Mouse (Mus musculus) forebrain, embryonic 14.5 days (tissue): ENCODE results near the gene Krtap17-1. TPM values are rescaled to one million over a fixed set of nuclear protein-coding genes. Genes with fewer than 3 reads are reported as not detected.

ENCODE experiments used
- ATAC-seq: fragments of 200-750 bp; cut with Nextera tagmentation; 2 replicates; pipeline ENCODE4 v1.8.0; 2017; ENCODE audit warnings: mild to moderate bottlenecking, moderate library complexity
- DNase-seq: peaks from one replicate; pipeline ENCODE4 v3.0.0-alpha.2; 2015; ENCODE audit warnings: low spot score
- H3K27ac ChIP-seq: fragments of 300-500 bp; sonication (generic); 2 replicates; pipeline ENCODE4 v1.5.1; 2014; ENCODE audit warnings: low read depth, mild to moderate bottlenecking, control low read depth, low read length, moderate library complexity
- H3K27me3 ChIP-seq: fragments of 300-500 bp; sonication (generic); replicated peaks from 2 replicates; pipeline ENCODE4 v1.6.1; 2014; ENCODE audit warnings: low read length, control low read depth, mixed read lengths; ENCODE audit not compliant: control insufficient read depth, insufficient read depth
- H3K36me3 ChIP-seq: fragments of 300-500 bp; sonication (generic); 2 replicates; pipeline ENCODE4 v1.6.1; 2014; ENCODE audit warnings: low read length, control low read depth; ENCODE audit not compliant: control insufficient read depth, insufficient read depth
- H3K4me1 ChIP-seq: fragments of 300-500 bp; sonication (generic); 2 replicates; pipeline ENCODE4 v1.6.1; 2014; ENCODE audit warnings: antibody characterized with exemption, low read length, control low read depth; ENCODE audit not compliant: control insufficient read depth, insufficient read depth
- H3K4me2 ChIP-seq: fragments of 300-500 bp; sonication (generic); 2 replicates; pipeline ENCODE4 v1.6.1; 2014; ENCODE audit warnings: mild to moderate bottlenecking, control low read depth, low read length
- H3K4me3 ChIP-seq: fragments of 300-500 bp; sonication (generic); 2 replicates; pipeline ENCODE4 v1.5.1; 2014; ENCODE audit warnings: low read depth, low read length, control low read depth
- H3K9ac ChIP-seq: fragments of 300-500 bp; sonication (generic); 2 replicates; pipeline ENCODE4 v1.6.1; 2014; ENCODE audit warnings: mild to moderate bottlenecking, low read length, control low read depth, moderate library complexity
- H3K9me3 ChIP-seq: fragments of 300-500 bp; sonication (generic); replicated peaks from 2 replicates; pipeline ENCODE4 v1.6.1; 2016; ENCODE audit warnings: low read length, control low read depth, mixed read lengths; ENCODE audit not compliant: control insufficient read depth
- WGBS: fragments of 180-500 bp; shearing (Covaris S2); extraction: QIAGEN DNeasy Blood & Tissue Kit; methylation state at CpG from one replicate; pipeline ENCODE4 v1.1.7; 2014; 5-methylcytosine and 5-hydroxymethylcytosine counted together
- polyA plus RNA-seq: library from polyadenylated mRNA; unstranded; fragments of >200 nt; fragmentation: Nextera tagmentation; extraction: Ambion mirVana; gene quantifications from 2 replicates; pipeline ENCODE4 v1.2.1, GENCODE M21; 2014

Krtap17-1 gene
- polyA plus RNA-seq, 1 experiment from 2014 or later, result not detected

GRCm38 (mm10) chr11:99985291-99986092 lies 8.3 kb downstream of the Krtap17-1 start:
- no peak overlapping the region for H3K4me3 ChIP-seq
- H3K9ac ChIP-seq, result no peak overlapping the region
- peak overlapping the region; percentile 63; the same call in 1 of the 2 replicates for H3K27ac ChIP-seq
- no peaks in the 10 kb centered on the region for H3K4me1 ChIP-seq
- H3K4me2 ChIP-seq, result no peak overlapping the region
- H3K9me3 ChIP-seq, result no peaks in the 10 kb centered on the region
- ATAC-seq, result peak; percentile 79
- H3K27me3 ChIP-seq, result no peaks in the 10 kb centered on the region
- 81% methylated on average over 20 of the region's 20 CpGs for WGBS
- no peaks in the 10 kb centered on the region for H3K36me3 ChIP-seq
- DNase-seq, result peak; percentile 57

GRCm38 (mm10) chr11:99983442-99983841 lies 10.4 kb downstream of the Krtap17-1 start:
- Histone ChIP-seq H3K4me3 (no peak overlapping the region), H3K27me3 (no peaks in the 10 kb centered on the region), H3K9ac (no peak overlapping the region), H3K27ac (no peak overlapping the region), H3K9me3 (no peaks in the 10 kb centered on the region), H3K4me2 (no peak overlapping the region), H3K4me1 (no peaks in the 10 kb centered on the region), H3K36me3 (no peaks in the 10 kb centered on the region)
- 95% methylated on average over 1 of the region's 1 CpGs for WGBS
- no peak for ATAC-seq
- no peak for DNase-seq

GRCm38 (mm10) chr11:99982731-99983130 lies 11.1 kb downstream of the Krtap17-1 start:
- Histone ChIP-seq H3K4me3 (no peak overlapping the region), H3K27me3 (no peaks in the 10 kb centered on the region), H3K4me2 (no peak overlapping the region), H3K9ac (no peak overlapping the region), H3K4me1 (no peaks in the 10 kb centered on the region), H3K27ac (no peak overlapping the region), H3K9me3 (no peaks in the 10 kb centered on the region), H3K36me3 (no peaks in the 10 kb centered on the region)
- 88% methylated on average over 9 of the region's 9 CpGs for WGBS
- no peak for DNase-seq
- ATAC-seq, result no peak

- H3K27me3 ChIP-seq, result no peaks in the 10 kb centered on the region
- H3K36me3 ChIP-seq, result no peaks in the 10 kb centered on the region
- H3K9me3 ChIP-seq, result no peaks in the 10 kb centered on the region
- DNase-seq (no peak), ATAC-seq (no peak)
- WGBS, result 77% methylated on average over 5 of the region's 5 CpGs
- no peaks in the 10 kb centered on the region for H3K4me1 ChIP-seq
- no peak within 1 kb of the TSS for H3K9ac ChIP-seq
- H3K27ac ChIP-seq, result no peak within 1 kb of the TSS
- no peak within 1 kb of the TSS for H3K4me3 ChIP-seq
- H3K4me2 ChIP-seq, result no peak within 1 kb of the TSS
Measured at GRCm38 (mm10) chr11:99978953-99979352, 14.8 kb downstream of the Krtap17-1 start, which contains the start of gene Krtap29-1. Gene Krtap29-1, minus strand, starts transcription at chr11:99979053.

GRCm38 (mm10) chr11:99965961-99966360 lies 27.8 kb downstream of the Krtap17-1 start:
- WGBS, result 78% methylated on average over 2 of the region's 2 CpGs
- no peak overlapping the region for H3K4me2 ChIP-seq
- no peak overlapping the region for H3K4me3 ChIP-seq

GRCm38 (mm10) chr11:99964213-99964612 lies 29.6 kb downstream of the Krtap17-1 start:
- H3K4me2 ChIP-seq, result no peak overlapping the region

More at GRCm38 (mm10) chr11:99965961-99966360, 27.8 kb downstream of the Krtap17-1 start:
- H3K36me3 ChIP-seq, result no peaks in the 10 kb centered on the region
- H3K27me3 ChIP-seq, result no peaks in the 10 kb centered on the region
- H3K4me1 ChIP-seq, result no peaks in the 10 kb centered on the region
- H3K9ac ChIP-seq, result no peak overlapping the region
- no peak for DNase-seq
- no peak overlapping the region for H3K27ac ChIP-seq
- no peaks in the 10 kb centered on the region for H3K9me3 ChIP-seq
- no peak for ATAC-seq

GRCm38 (mm10) chr11:99948175-99948574 lies 45.6 kb downstream of the Krtap17-1 start, which contains the start of gene Krtap9-5:
Gene Krtap9-5, plus strand, starts transcription at chr11:99948475.
- Histone ChIP-seq H3K4me2 (no peak within 1 kb of the TSS), H3K4me3 (no peak within 1 kb of the TSS), H3K9ac (no peak within 1 kb of the TSS), H3K27me3 (no peaks in the 10 kb centered on the region), H3K27ac (no peak within 1 kb of the TSS), H3K4me1 (no peaks in the 10 kb centered on the region), H3K36me3 (no peaks in the 10 kb centered on the region), H3K9me3 (no peaks in the 10 kb centered on the region)
- WGBS, result 89% methylated on average over 2 of the region's 2 CpGs
- ATAC-seq (no peak), DNase-seq (no peak)

More at GRCm38 (mm10) chr11:99964213-99964612, 29.6 kb downstream of the Krtap17-1 start:
- Histone ChIP-seq H3K27me3 (no peaks in the 10 kb centered on the region), H3K27ac (no peak overlapping the region), H3K9ac (no peak overlapping the region), H3K4me1 (no peaks in the 10 kb centered on the region), H3K9me3 (no peaks in the 10 kb centered on the region), H3K36me3 (no peaks in the 10 kb centered on the region), H3K4me3 (no peak overlapping the region)
- 47% methylated on average over 6 of the region's 6 CpGs for WGBS
- DNase-seq, result no peak
- ATAC-seq, result no peak
